Mouse (Mus musculus): ENCODE measurements around the gene Mrgprf.

DNA sequence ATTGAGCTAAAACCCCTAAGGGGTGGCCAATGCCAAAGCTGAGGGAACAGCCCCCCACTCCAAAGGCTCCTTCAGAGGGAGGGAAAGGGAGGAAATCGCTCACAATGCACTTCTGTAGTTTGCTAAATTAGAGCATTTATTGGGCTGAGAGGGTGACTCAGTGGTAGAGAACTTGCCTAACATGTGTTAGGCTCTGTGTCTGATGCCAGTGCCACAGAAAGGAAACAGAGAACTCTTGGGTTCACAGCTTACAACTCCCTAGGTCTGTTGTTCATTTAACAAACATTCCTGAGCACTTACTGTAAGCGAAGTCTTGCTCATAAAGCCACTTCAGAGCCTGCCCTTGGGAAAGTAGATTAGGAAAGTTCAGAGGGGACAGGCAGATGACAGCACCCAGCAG lies 29.4 kb downstream of the Mrgprf start:
- TF ChIP-seq CTCF (IDR thresholded peaks at IDR 0.05; ENCODE audit: low read depth, low read length): no peak
- no peak for TF ChIP-seq POLR2A (IDR thresholded peaks at IDR 0.05; ENCODE audit: insufficient read depth, low read length)

Measured in ES-Bruce4 (cell line).